Mouse (Mus musculus) cerebellum, adult 2 months (tissue): ENCODE measurements around the gene Racgap1. TPM values are rescaled to one million over a fixed set of nuclear protein-coding genes. Genes with fewer than 3 reads are reported as not detected.

Experiments used
- DNase-seq, 2 experiments: peaks; one replicate each; pipeline ENCODE4 v3.0.0; 2021
- H3K27ac ChIP-seq: fragments of 200-500 bp; 2 replicates; pipeline ENCODE4 v1.5.1; 2012; ENCODE audit warnings: low read length, control low read depth, inconsistent platforms; ENCODE audit not compliant: insufficient read depth
- H3K27me3 ChIP-seq: fragments of 200-500 bp; 2 replicates; pipeline ENCODE4 v1.6.1; 2012; ENCODE audit warnings: inconsistent platforms, mild to moderate bottlenecking, low read length, moderate library complexity; ENCODE audit not compliant: control insufficient read depth, insufficient read depth
- H3K4me1 ChIP-seq: fragments of 200-500 bp; 2 replicates; pipeline ENCODE4 v1.6.1; 2011; ENCODE audit warnings: low read length; ENCODE audit not compliant: control insufficient read depth, insufficient read depth
- H3K4me3 ChIP-seq: fragments of 200-500 bp; replicated peaks from 2 replicates; pipeline ENCODE3; 2011; ENCODE audit warnings: mild to moderate bottlenecking, low read depth, low read length, control low read depth; ENCODE audit not compliant: insufficient read depth
- CTCF ChIP-seq: fragments of 200-500 bp; IDR thresholded peaks from 2 replicates; pipeline ENCODE4 v1.5.1; 2011; ENCODE audit warnings: low read depth, mild to moderate bottlenecking, control low read depth, low read length, moderate library complexity, borderline replicate concordance; ENCODE audit not compliant: insufficient read depth
- POLR2A ChIP-seq: fragments of 200-500 bp; IDR thresholded peaks from 2 replicates; pipeline ENCODE4 v1.6.1; 2011; ENCODE audit warnings: low read length, control low read depth, borderline replicate concordance; ENCODE audit not compliant: insufficient read depth
- WGBS: fragments of 180-500 bp; shearing (Covaris S2); methylation state at CpG from one replicate; pipeline ENCODE4 v1.1.7; 2018; 5-methylcytosine and 5-hydroxymethylcytosine counted together
- polyA plus RNA-seq: library from polyadenylated mRNA; depleted of rRNA; stranded (reverse); fragments of >200 nt; gene quantifications from 2 replicates; pipeline ENCODE4 v1.2.3, GENCODE M21; 2012

Gene Racgap1
- polyA plus RNA-seq, 1 experiment = 15.5 TPM

DNA sequence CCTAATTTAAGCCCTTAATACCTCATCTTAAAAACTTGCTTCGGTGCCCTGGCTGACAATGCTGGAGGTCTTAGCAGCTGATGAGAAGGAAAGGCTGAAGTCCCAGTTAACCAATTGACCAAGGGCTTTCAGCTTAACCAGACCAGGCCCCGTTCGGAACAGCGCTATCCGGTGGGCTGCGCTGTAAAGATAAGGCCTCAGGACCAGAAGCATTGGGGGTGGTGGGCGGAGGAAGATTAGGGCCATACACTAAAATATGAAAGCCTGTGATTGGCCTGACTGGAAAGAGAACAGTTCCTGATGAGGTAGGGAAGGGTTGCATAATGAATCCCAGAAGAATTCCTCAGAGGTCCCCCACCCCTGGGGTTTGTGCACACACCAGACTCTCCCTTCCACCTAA is 10.9 kb upstream of the Racgap1 start:
- Histone ChIP-seq H3K4me1 (peaks cover 15% of the 10 kb centered on the region; the same call in 1 of the 2 replicates), H3K27me3 (no peaks in the 10 kb centered on the region), H3K4me3 (no peak overlapping the region), H3K27ac (no peak overlapping the region)
- WGBS = 91% methylated on average over 7 of the region's 7 CpGs
- no peak for TF ChIP-seq CTCF
- TF ChIP-seq POLR2A = no peak
- no peak for DNase-seq

DNA sequence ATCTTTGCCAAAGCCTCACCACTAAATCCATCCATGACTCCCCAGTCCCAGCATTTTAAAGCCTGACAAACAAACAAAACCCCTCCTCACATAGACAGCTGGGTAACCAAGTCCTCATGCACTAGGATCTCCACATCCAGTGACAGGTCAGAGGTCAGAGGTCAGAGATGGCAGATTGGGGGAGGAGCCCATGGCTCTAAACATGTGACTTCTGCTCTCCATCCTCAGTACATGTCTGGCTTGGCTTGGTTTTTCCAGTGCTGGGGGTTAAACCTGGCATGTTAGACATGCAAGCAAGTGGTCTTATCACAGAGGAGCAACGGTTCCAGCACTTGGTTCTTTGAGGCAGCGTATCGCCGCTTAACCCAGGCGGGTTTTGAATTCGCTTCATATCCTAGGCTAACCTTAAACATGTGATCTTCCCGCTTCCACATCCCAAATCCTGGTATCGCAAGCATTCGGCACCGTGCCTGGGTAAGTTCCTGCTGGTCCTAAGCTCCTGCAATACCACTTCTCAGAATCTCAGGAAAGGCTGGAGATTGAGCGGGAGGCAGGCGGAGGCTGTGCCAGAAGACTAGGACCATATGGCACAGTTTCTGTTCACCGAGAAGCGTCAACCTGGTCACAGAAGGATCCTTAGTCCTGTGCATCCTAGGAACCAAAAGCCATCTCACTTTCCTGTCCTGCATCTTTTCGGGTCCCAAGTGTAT is 9.8 kb upstream of the Racgap1 start:
- H3K27me3 ChIP-seq = no peaks in the 10 kb centered on the region
- DNase-seq = peak; percentile 82 to 87
- WGBS = 30% methylated on average over 15 of the region's 15 CpGs
- no peak overlapping the region for H3K4me3 ChIP-seq
- H3K4me1 ChIP-seq = peaks cover 15% of the 10 kb centered on the region; the same call in 1 of the 2 replicates
- no peak for TF ChIP-seq POLR2A
- TF ChIP-seq CTCF = no peak
- H3K27ac ChIP-seq = peak overlapping the region; percentile 43

GRCm38 (mm10) chr15:99658437-99658836 is 7.0 kb upstream of the Racgap1 start:
- DNase-seq = no peak
- no peak overlapping the region for H3K4me3 ChIP-seq
- H3K27me3 ChIP-seq = no peaks in the 10 kb centered on the region
- WGBS = 85% methylated on average over 2 of the region's 2 CpGs
- peaks cover 11% of the 10 kb centered on the region; the same call in 1 of the 2 replicates for H3K4me1 ChIP-seq
- no peak overlapping the region for H3K27ac ChIP-seq
- no peak for TF ChIP-seq POLR2A
- TF ChIP-seq CTCF = no peak

DNA sequence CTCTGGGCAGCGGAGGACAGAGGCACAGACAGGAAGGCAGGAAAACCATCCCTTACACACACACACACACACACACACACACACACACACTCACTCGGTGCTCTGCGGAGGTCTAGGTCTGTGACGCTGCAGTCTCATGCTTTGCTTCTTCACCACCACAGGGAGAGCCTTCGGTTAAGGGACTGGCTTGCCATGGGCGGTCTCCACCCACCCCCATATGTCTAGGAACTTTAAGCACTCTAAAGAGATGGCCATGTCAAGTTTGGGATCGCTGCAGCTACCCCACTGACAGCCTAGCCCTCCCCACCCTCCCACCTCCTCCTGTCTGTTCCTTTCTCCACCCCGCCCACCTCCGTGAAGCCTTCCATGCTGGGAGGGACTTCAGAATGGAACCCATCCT is 4.5 kb upstream of the Racgap1 start:
- H3K27me3 ChIP-seq = no peaks in the 10 kb centered on the region
- no peak for DNase-seq
- H3K4me1 ChIP-seq = 0 out of 2 replicates have a peak, but pooled peaks cover 3% of the 10 kb centered on the region
- no peak for TF ChIP-seq CTCF
- TF ChIP-seq POLR2A = no peak
- H3K27ac ChIP-seq = no peak overlapping the region
- WGBS = 71% methylated on average over 9 of the region's 9 CpGs
- no peak overlapping the region for H3K4me3 ChIP-seq

GRCm38 (mm10) chr15:99653876-99654275 is 2.4 kb upstream of the Racgap1 start:
- WGBS = 21% methylated on average over 21 of the region's 21 CpGs
- TF ChIP-seq POLR2A = no peak
- TF ChIP-seq CTCF = no peak
- H3K4me1 ChIP-seq = 0 out of 2 replicates have a peak, but pooled peaks cover 3% of the 10 kb centered on the region
- H3K27me3 ChIP-seq = no peaks in the 10 kb centered on the region
- H3K4me3 ChIP-seq = no peak overlapping the region
- no peak overlapping the region for H3K27ac ChIP-seq
- no peak for DNase-seq

DNA sequence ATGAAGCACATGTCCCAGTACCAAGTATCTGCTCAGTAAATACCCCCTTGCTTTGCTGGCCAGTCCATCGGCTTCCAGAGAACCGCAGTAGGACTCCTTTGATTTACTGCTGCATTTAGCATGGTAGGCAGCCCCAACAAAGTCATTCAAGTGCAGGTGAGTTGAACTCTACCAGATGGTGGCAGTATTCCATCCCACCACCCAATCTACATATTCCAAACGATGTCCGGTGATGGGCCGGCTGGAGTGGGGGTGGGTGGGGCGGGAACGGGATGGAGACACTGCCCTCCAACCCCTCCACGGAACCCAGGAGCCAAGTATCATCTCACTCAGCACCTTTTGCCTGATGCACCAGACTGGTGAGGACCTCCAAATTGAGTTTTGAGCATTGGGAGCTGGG is 1.8 kb upstream of the Racgap1 start:
- Histone ChIP-seq H3K27me3 (no peaks in the 10 kb centered on the region), H3K27ac (no peak overlapping the region), H3K4me3 (no peak overlapping the region), H3K4me1 (0 out of 2 replicates have a peak, but pooled peaks cover 3% of the 10 kb centered on the region)
- TF ChIP-seq CTCF = peak; percentile 22; the same call in 1 of the 2 replicates
- TF ChIP-seq POLR2A = no peak
- WGBS = 23% methylated on average over 8 of the region's 8 CpGs
- no peak for DNase-seq

DNA sequence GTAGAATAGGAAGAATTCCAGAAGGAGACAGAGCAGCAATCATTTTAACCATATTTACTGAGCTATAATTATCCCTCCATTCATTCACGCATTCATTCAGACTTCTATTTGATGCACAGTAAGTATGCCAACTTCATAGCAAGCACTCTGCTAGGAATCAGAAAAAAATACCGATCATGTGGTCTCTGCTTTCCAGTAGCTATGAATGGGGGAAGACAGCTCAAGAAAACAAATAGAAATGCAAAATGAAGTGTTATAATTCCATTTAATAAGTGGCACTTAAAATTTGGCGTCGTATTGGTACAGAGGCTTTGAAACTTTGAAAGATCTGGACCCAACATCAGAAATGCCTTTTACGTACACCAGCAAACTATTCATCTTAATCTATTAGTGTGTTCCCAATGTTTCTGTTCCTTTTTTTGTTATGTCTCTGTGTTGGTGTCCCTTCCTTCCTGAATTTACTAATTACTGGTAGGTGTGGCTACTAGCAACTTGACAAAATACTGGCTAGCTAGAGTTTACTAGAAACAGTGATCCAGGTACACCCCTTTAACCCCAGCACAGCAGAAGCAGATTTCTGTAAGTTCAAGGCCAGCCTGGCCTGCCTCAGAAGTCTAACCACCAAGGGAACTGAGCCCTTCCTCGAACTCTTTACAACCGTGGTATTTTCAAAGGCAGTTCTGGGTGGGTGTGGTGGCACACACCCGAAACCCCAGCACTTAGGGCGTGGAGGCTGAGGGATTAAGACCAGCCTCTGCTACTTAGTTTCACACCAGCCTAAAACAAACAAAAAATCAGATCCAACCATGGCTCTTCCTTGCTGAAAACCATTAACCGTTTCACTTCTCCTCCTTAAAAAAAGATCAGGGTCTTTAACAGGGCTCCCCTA is 772 bp upstream of the Racgap1 start:
- DNase-seq = no peak
- H3K27ac ChIP-seq = no peak overlapping the region
- peak overlapping the region; percentile 65 for H3K4me3 ChIP-seq
- 78% methylated on average over 10 of the region's 10 CpGs for WGBS
- H3K27me3 ChIP-seq = no peaks in the 10 kb centered on the region
- TF ChIP-seq POLR2A (no peak), CTCF (no peak)
- 0 out of 2 replicates have a peak, but pooled peaks cover 3% of the 10 kb centered on the region for H3K4me1 ChIP-seq

DNA sequence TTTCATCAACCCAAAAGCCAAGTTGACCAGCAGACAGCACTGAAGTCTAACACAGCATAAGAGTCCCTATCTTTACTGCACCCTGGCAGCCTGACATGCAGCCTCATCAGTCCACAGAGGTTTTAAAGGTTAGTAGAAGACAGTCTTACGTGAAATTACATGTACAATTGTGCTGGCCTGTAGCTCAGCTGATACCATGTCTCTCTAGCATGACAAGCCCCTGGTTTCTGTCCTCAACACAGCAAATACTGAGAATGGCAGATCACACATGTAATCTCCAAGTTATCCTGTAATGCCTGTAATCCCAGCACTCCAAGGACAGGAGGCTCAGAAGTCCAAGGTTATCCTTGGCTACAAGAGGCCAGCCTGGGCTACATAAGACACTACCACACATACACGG is 1.2 kb downstream of the Racgap1 start:
- no peak for DNase-seq
- WGBS = 53% methylated on average over 2 of the region's 2 CpGs
- Histone ChIP-seq H3K27ac (no peak overlapping the region), H3K27me3 (no peaks in the 10 kb centered on the region), H3K4me3 (no peak overlapping the region), H3K4me1 (peaks cover 3% of the 10 kb centered on the region; the same call in 1 of the 2 replicates)
- no peak for TF ChIP-seq POLR2A
- no peak for TF ChIP-seq CTCF
